Comparison of ENCODE assay signal across 8 mouse cellular contexts in the genomic region with DNA sequence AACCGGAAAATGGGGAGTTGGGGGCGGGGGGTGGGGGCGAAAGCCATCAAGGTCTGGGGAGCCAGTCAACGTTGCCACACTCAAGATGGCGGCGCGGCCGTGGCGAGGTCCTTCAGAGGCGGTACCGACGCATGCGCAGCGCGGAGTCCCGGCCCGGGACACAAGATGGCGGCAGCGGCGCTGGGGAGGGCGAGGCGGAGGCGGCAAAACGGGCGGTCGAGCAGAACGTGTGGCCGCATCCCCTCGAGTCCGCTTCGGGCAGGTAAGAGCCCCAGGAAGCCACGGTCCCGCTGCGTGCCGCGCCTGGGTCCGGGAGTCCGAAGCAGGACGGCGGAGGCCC. TPM values are rescaled to one million over a fixed set of nuclear protein-coding genes. Genes with fewer than 3 reads are reported as not detected.
DNase-seq lines count a peak whose midpoint lies in the region; ATAC-seq and TF ChIP-seq lines count a peak whose summit lies in the region.

A gene (plus strand): TSS at position 77 of the 340 bp plus-strand sequence.

- WGBS in hindbrain, embryonic 16.5 days = under 1% methylated on average over 36 of the region's 40 CpGs

- no peaks in the 10 kb centered on the region for H3K9me3 ChIP-seq in hindbrain, embryonic 16.5 days (ENCODE audit: control insufficient read depth, low read length)

- H3K27me3 ChIP-seq in hindbrain, embryonic 16.5 days (replicated peaks; ENCODE audit: control insufficient read depth, insufficient read depth, low read length) = no peaks in the 10 kb centered on the region

- ATAC-seq in hindbrain, embryonic 16.5 days = peak; percentile 87

- no peak for TF ChIP-seq CTCF in gastrocnemius, adult 2 months (IDR thresholded peaks at IDR 0.05)

- peaks cover 12% of the 10 kb centered on the region for H3K36me3 ChIP-seq in hindbrain, embryonic 16.5 days (ENCODE audit: control insufficient read depth, insufficient read depth, low read length)

- peak within 1 kb of the TSS; percentile 99 for H3K9ac ChIP-seq in hindbrain, embryonic 16.5 days (ENCODE audit: low read depth, low read length)

- peaks cover 20% of the 10 kb centered on the region for H3K4me1 ChIP-seq in hindbrain, embryonic 16.5 days (ENCODE audit: control insufficient read depth, insufficient read depth, low read depth, low read length)

- H3K4me3 ChIP-seq in gastrocnemius, adult 2 months = peak within 1 kb of the TSS; percentile 95
- peak within 1 kb of the TSS; percentile 81 for H3K4me3 ChIP-seq in hindbrain, embryonic 16.5 days (ENCODE audit: low read length)

- H3K4me2 ChIP-seq in hindbrain, embryonic 16.5 days (ENCODE audit: low read length) = peak within 1 kb of the TSS; percentile 94

- H3K27ac ChIP-seq in gastrocnemius, adult 2 months = peak within 1 kb of the TSS; percentile 100
- peak within 1 kb of the TSS; percentile 100 for H3K27ac ChIP-seq in hindbrain, embryonic 16.5 days (ENCODE audit: low read depth, low read length)

- intact Hi-C loops in gastrocnemius, adult 2 months (cut with DNase I) = loop anchor here (1.0 to 2.0 kb wide), 2 partner anchors 32 to 46 kb away; a partner anchor contains a TSS

- peak; percentile 94 for DNase-seq in ZHBTc4 (ENCODE audit: low read depth, low spot score)
- DNase-seq in cerebellum, postnatal 4 days (ENCODE audit: low spot score in 2 of 2) = peak; percentile 97
- DNase-seq in gastrocnemius, adult 2 months = peak; percentile 94
- DNase-seq in left cerebral cortex, adult 18-20 months (ENCODE audit: low spot score in 2 of 2) = peak; percentile 88 to 92
- peak; percentile 93 to 95 for DNase-seq in lung, postnatal 4 days
- peak; percentile 93 for DNase-seq in retina, postnatal 1 day
- DNase-seq in urinary bladder, adult 18-20 months (ENCODE audit: low spot score in 2 of 2) = peak; percentile 88 to 89

RNA-seq across cellular contexts. Expression of the gene that starts here (rescaled TPM):
- total RNA-seq in gastrocnemius, adult 2 months (2021) = 10 to 100 TPM; 25.6 TPM
- polyA plus RNA-seq in hindbrain, embryonic 16.5 days (2015; fragmentation: Nextera tagmentation; extraction: Ambion mirVana) = 71.3 and 77.6 TPM in 2 replicates
- total RNA-seq in left cerebral cortex, adult 18-20 months (2021) = 10 to 100 TPM; 40.6 to 46.1 TPM

Comparison
In these comparisons a context has a peak if more than half of its experiments do, and no peak if none do; other contexts are left out.
1. Peak in every context shown above with its lines: DNase-seq, ATAC-seq, H3K4me3 ChIP-seq and H3K27ac ChIP-seq.